Mouse (Mus musculus): ENCODE data around the gene Evi5. TPM values are rescaled to one million over a fixed set of nuclear protein-coding genes. Genes with fewer than 3 reads are reported as not detected.

Gene Evi5
- polyA plus RNA-seq (2015; fragmentation: Nextera tagmentation; extraction: Ambion mirVana) = 14.9 and 15.6 TPM in 2 replicates

GRCm38 (mm10) chr5:107874561-107875260, at the start of gene Evi5:
Gene Evi5, minus strand, starts transcription at chr5:107875107.
- no peak for DNase-seq (ENCODE audit: low spot score)

DNA sequence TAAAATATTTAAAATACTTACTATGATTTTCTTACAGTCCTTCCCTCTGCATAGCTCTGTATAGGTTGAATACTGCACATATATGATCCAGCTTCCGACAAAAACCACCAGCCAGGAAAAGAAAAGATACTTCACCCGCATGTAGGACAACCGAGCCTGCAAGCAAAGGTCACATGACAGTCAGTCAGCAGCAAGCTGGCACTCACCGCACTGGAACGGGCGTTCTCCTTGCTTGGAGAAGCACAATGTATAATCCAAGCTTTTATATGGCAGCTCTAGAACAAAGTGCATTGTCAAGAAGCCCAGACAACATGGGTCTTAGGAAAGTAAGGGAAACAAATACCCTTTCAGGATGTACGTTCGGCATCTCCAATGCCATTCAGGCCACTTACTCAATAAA, 49.7 kb upstream of the Evi5 start:
- DNase-seq (ENCODE audit: low spot score) = no peak

DNA sequence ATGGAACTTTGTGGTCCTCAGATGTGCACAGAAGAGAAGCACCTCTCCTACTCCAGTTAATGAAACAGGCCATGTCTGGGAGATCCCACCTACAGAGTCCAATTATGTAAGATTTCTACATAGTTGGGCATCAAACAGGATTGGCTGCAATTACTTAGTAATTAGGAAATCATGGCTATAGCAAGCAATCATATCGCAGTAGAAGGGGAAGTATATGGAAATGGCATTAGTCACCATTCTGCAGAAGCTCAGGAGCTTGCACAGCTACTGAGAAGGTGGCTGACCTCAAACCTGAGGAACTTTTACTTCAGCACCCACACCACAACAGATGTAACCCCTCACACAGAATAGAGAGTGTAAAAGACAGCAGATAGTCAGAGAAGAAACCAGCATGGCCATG, 47.9 kb upstream of the Evi5 start:
- DNase-seq (ENCODE audit: low spot score) = no peak

DNA sequence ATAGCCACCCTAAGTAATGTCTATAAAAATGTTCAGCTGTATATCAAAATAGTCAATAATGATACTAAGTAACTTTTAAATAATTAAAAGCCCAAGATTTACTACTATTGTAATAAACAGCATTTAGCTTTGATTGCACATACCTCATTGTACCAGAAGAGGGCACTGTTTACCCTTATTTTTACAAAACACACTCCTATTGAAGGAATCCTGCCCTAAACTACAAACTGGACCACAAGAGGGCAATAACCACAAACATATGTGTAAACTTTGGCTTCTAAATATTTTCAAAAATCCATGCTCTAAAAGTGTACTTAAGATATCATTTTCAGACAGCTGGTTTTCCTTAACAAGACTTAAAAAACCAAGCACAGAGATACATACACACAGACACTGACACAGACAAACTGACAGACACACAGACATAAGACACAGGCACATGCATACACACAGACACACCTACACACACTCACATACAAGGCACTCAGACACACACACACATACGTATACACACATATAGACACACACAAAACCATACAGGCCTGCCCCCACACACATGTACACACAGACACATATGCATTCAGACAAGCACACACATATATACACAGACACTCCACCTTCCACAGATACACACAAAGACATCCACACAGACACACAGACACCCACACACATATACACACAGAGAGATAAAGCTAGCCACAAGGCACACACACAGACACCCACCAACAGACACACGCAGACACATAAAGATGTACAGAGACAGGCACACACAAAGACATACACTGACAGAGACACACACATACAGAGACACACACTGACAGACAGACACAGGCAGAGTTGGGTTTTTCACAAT, 46.7 kb upstream of the Evi5 start:
- peak; percentile 81 for DNase-seq (ENCODE audit: low spot score)

- no peak for DNase-seq (ENCODE audit: low spot score)
Measured at GRCm38 (mm10) chr5:107915280-107915679, 40.4 kb upstream of the Evi5 start.

GRCm38 (mm10) chr5:107911012-107911411, 36.1 kb upstream of the Evi5 start:
- no peak for DNase-seq (ENCODE audit: low spot score)

DNA sequence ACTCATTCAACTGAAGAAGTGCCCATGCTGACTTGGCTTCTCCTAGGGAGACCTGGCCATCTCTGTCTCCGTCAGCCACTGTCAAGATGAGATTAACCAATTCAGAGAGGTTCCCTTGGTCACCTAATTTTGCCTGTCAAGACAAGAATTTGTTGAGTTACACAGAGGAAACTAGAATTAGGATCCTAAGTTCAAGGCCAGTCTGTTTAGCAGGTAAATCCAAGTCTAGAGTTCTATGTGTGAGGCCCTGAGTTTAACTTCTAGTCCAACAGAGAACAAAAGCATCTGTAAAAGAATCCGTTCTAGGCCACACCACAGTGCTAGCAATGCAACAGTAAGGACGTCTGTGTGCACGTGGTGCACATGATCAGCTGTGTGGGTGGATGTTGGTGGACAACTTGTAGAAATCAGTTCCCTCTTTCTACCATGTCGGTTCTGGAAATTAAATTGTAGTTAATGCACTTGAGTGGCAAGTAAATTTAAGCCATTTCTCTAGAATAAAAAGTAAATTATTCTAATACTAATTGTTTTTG, 35.2 kb upstream of the Evi5 start:
- no peak for DNase-seq (ENCODE audit: low spot score)

DNA sequence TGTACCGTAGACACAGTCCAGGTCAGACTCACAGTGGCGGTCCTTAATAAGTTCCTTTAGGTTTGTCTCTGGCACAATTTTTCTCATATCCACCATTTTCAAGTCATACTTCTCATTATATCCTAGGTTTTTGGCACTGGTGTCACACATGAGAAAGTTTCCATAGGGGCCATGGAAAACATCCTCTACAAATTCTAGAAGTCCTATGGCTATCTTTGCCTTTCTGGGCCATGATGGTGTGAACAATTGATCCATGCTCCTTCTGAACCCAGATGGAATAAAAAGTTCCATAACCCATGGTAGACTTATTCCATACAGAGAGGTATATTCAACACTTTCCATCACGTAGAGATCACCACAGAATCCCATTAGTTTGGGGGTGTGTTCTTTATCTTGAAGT, 34.8 kb upstream of the Evi5 start:
- DNase-seq (ENCODE audit: low spot score) = no peak

- DNase-seq (ENCODE audit: low spot score) = no peak
Measured at GRCm38 (mm10) chr5:107908514-107909110, 33.7 kb upstream of the Evi5 start.

DNA sequence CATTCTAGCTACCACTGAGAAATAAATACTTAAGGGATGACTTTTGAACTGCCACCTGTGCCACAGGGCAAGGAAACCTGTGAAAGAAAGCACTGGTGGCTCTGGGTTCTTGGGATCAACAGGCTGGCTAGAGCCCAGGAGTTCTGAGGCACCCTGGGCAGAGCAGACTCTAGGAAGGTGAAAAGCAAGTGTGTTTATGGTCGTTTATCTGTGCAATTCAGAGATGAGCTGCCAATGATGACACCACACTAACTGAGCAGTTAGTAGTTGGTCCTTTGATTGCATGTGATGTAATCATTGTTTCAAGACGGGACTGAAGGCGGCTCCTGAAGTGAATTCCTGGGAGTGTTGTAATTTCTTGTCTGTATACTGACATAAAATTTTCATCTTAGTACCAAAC, 29.4 kb upstream of the Evi5 start:
- no peak for DNase-seq (ENCODE audit: low spot score)

- DNase-seq (ENCODE audit: low spot score) = peak; percentile 55
Measured at GRCm38 (mm10) chr5:107901014-107901615, 26.2 kb upstream of the Evi5 start.

DNA sequence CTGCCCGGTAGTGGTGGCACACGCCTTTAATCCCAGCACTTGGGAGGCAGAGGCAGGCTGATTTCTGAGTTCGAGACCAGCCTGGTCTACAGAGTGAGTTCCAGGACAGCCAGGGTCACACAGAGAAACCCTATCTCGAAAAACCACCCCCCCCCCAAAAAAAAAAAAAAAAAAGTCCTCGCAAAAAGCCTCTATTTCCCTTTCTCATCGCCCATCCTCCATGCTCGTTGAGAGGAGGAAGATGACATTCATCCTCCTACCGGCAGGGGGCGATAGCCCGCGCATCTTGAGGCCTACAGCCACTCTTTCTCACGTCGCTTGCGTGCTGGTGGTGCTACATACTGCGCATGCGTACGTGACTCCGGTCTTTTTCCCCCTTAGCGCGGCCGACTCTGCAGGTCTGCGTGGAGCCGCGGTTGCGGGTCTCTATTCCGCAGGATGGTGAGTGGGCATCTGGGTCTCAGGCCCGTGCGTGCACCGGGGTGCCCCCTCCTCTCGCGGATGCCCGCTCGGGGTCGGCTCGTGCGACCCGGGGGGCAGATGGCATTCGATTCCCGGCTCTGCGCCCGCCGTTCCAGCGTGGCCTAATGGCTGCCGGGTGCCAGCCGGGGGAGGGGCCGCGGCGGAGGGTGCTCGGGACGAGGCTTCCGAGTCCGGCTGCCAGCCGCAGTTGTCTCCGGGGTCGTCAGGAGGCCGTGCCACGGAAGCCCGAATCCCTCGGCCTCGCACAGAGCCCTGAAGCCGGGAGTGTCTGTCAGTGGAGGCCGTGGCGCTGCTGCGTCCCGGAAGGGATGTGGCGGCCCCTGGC, 25.5 kb upstream of the Evi5 start, which contains the start of gene Rpl5:
Gene Rpl5, plus strand, starts transcription at position 297 of the 808 bp plus-strand sequence.
- DNase-seq (ENCODE audit: low spot score) = peak; percentile 96

GRCm38 (mm10) chr5:107896265-107896664, 21.4 kb upstream of the Evi5 start:
- DNase-seq (ENCODE audit: low spot score) = no peak

DNA sequence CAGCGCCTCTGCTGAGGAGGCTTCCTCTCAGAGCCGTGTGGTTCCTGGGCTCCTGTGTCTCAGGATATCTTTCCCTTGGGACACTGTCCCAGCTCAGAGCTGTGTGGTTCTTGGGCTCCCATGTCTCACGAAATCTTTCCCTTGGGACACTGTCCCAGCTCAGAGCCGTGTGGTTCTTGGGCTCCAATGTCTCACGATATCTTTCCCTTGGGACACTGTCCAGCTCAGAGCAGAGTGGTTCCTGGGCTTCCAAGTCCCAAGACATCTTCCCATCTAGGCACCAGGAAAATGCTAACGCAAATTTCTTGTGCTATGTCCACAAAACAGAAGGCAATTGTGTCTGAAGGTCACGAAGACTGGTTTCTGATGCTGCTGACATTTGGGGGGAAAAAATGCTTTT, 19.8 kb upstream of the Evi5 start:
- no peak for DNase-seq (ENCODE audit: low spot score)

DNA sequence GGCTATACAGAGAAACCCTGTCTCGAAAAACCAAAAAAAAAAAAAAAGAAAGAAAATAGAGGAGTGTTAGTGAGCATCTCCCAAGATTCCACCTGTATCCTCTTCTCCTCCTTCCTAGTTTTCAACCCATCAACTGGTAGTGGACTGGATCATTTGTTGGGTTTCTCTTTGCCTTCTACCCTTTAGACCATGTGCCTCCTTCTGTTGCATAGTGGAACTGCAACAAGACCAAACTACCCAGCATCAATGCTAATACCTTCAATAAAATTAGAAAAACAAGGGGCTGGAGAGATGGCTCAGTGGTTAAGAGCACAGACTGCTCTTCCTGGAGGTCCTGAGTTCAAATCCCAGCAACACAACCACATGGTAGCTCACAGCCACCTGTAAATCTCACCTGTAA, 16.6 kb upstream of the Evi5 start:
- peak; percentile 19 for DNase-seq (ENCODE audit: low spot score)

DNA sequence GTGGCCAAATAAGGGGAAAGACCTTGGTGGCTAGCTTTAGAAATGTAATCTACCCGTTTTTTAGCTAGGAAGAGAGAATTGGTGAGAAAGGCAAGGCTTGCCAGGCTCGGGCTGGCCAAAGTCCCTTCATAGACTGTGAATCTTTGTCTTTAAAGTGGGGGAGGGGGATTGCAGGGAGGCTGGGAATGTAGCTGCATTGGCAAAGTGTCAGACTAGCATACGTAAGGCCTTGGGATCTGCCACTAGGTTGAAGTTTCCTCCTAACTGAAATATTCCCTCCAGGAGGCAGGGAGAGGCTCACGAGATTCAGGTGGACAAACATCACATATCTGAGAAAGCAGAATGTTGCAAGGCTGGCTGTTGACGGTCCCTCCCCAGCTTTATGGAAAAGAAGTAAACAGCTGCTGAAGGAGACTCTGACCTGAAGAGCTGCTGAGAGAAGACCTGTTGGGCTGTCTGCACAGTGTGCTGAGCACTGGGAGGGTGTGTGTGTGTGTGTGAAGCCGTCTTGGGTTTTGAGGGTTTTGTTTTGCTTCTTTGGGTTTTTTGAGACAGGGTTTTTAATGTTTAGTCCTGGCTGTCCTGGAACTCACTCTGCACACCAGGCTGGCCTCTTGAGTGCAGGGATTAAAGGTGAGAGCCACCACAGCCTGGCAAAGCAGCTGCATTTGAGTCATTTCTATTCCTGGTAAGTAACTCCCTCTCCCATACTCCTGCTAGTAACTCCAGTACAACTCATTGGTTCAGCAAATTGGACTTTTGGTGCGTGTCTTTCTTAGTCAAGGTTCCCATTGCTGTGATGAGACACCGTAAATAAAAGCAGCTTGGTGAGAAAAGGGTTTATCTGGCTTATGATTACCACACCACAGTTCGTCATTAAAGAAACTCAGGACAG, 15.3 kb upstream of the Evi5 start:
- DNase-seq (ENCODE audit: low spot score) = no peak

DNA sequence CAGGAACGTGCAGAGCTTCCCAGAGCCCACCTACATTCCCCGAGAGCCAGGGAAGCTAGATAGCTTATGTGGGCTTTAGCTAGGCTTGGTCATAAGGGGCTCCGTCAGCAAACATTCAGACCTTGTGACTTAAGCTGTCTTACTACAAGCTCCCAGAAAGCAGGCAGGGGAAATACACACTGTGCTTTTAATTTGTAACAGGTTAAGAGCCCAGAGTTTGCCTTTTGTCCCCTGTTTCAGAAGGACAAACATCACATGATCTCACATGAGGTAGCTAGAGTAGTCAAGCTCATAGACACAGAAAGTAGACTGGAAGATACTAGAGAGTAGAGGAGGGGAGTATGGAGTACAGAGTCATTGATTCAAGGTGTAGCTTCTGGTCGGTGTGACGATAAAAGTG, 5.8 kb upstream of the Evi5 start:
- no peak for DNase-seq (ENCODE audit: low spot score)

DNA sequence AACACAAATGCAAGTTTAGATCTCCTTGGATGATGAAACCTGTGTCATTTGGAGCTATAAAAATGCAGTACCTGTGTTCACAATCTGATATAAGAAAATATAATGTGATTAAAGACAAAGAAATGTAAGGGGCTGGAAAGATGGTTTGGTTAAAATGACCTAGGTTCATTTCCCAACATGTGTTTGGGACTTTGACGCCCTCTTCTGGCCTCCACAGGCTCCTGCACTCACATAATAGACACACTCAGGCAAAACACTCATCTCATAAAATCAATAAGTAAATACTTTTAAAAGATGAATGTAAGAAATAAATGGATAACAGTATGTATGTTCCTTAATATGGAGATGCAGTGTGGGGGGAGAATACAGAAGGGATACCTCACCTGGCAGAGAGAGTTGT, 2.1 kb upstream of the Evi5 start:
- DNase-seq (ENCODE audit: low spot score) = no peak

GRCm38 (mm10) chr5:107875261-107875611, 329 bp upstream of the Evi5 start:
- no peak for DNase-seq (ENCODE audit: low spot score)

DNA sequence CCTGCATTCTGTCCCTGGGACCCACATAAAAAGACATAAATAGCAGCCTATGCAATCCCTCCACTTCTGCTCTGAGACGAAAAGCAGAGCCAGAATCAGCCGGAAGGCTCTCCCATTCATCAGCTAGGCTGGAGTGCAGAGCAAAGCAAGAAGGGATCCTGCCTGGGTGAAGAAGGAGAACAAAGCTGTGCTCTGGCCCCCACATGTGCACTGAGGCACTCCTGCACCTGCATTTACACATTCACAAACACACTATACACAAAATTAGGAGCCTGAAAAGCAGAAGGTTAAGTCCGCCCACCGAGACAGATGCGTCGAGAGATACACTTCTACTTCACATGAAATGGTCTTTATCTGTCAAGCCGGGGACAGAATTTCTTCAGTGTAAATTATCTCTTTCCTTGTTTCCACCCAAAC, 1.0 kb downstream of the Evi5 start:
- peak; percentile 21 for DNase-seq (ENCODE audit: low spot score)

Measured in thymus, postnatal 0 days (tissue).